Mouse (Mus musculus) heart, adult 9 months (tissue): ENCODE data around the gene Mog.
A peak's percentile ranks its signal among the peaks of the same experiment; 100 is the strongest.

ENCODE experiments used
- DNase-seq, 2 experiments: peaks; one replicate each; pipeline ENCODE4 v3.0.0; 2022; ENCODE audit warnings: low spot score in 2 of 2

Mog gene

GRCm38 (mm10) chr17:37022628-37023576 lies at the start of gene Mog:
Gene Mog (minus strand): TSS chr17:37023398.
- DNase-seq: no peak

- DNase-seq: no peak
These were observed 49.6 kb upstream of the Mog start for GRCm38 (mm10) chr17:37072730-37073276.

- DNase-seq: no peak
These were observed 49.0 kb upstream of the Mog start for GRCm38 (mm10) chr17:37072080-37072729.

GRCm38 (mm10) chr17:37070121-37070520 lies 46.9 kb upstream of the Mog start:
- no peak for DNase-seq

- no peak for DNase-seq
These were observed 44.7 kb upstream of the Mog start for GRCm38 (mm10) chr17:37067861-37068260.

GRCm38 (mm10) chr17:37065993-37066392 lies 42.8 kb upstream of the Mog start:
- DNase-seq: no peak

GRCm38 (mm10) chr17:37063686-37064495 lies 40.7 kb upstream of the Mog start:
- DNase-seq: no peak

- no peak for DNase-seq
These were observed 39.9 kb upstream of the Mog start for GRCm38 (mm10) chr17:37063063-37063462.

GRCm38 (mm10) chr17:37062101-37062641 lies 39.0 kb upstream of the Mog start:
- DNase-seq: no peak

GRCm38 (mm10) chr17:37061435-37061834 lies 38.2 kb upstream of the Mog start:
- DNase-seq: no peak

GRCm38 (mm10) chr17:37056957-37057356 lies 33.8 kb upstream of the Mog start:
- DNase-seq: no peak

- DNase-seq: no peak
These were observed 28.5 kb upstream of the Mog start for GRCm38 (mm10) chr17:37051745-37052144.

GRCm38 (mm10) chr17:37050876-37051275 lies 27.7 kb upstream of the Mog start:
- no peak for DNase-seq

GRCm38 (mm10) chr17:37050399-37050798 lies 27.2 kb upstream of the Mog start:
- DNase-seq: peak; percentile 76 to 77

GRCm38 (mm10) chr17:37049570-37050310 lies 26.5 kb upstream of the Mog start:
- peak; percentile 34 to 58 for DNase-seq

- DNase-seq: peak in 1 of 2 experiments; percentile 12
These were observed 25.2 kb upstream of the Mog start for GRCm38 (mm10) chr17:37048383-37048782.

GRCm38 (mm10) chr17:37047981-37048380 lies 24.8 kb upstream of the Mog start:
- DNase-seq: no peak

GRCm38 (mm10) chr17:37047332-37047976 lies 24.3 kb upstream of the Mog start:
- DNase-seq: no peak

- peak in 1 of 2 experiments; percentile 50 for DNase-seq
These were observed 23.3 kb upstream of the Mog start for GRCm38 (mm10) chr17:37046312-37047112.
